Mouse (Mus musculus): ENCODE data around the gene Mov10.

GRCm38 (mm10) chr3:104814746-104815145 lies 3.6 kb downstream of the Mov10 start:
- no peak for TF ChIP-seq CTCF (IDR thresholded peaks at IDR 0.05; ENCODE audit: low read depth, low read length)
- no peak for TF ChIP-seq GATA1 (IDR thresholded peaks at IDR 0.05; ENCODE audit: borderline replicate concordance, low read length)
- TF ChIP-seq TAL1 (conservative IDR thresholded peaks at IDR 0.05; ENCODE audit: low read depth, low read length), result no peak
- TF ChIP-seq POLR2AphosphoS5 (IDR thresholded peaks at IDR 0.05; ENCODE audit: insufficient replicate concordance, low read depth, low read length), result no peak
